Mouse (Mus musculus) left cerebral cortex, postnatal 25 days (tissue): ENCODE measurements around the gene Rusc2. TPM values are rescaled to one million over a fixed set of nuclear protein-coding genes. Genes with fewer than 3 reads are reported as not detected.

ENCODE experiments used
- DNase-seq, 2 experiments: peaks; one replicate each; pipeline ENCODE4 v3.0.0; 2022; ENCODE audit warnings: low spot score in 2 of 2, mixed read lengths in 1 of 2
- intact Hi-C: fragments of 180-260 bp; cut with DNase I; formaldehyde crosslinking; loops from one replicate; pipeline ENCODE4 v1.15.1; 2025
- total RNA-seq, 2 experiments: library from RNA; stranded (reverse); gene quantifications; 2 replicates each; pipeline ENCODE4 v1.2.3; 2021

Rusc2 gene
- total RNA-seq, 2 experiments from 2014 or later = 129 to 138 TPM

GRCm38 (mm10) chr4:43383246-43384082 lies 1.7 kb downstream of the Rusc2 start:
- intact Hi-C loops = loop anchor here (1.0 to 5.0 kb wide), 4 partner anchors 23 to 116 kb away; partner anchors contain the start of gene Atp8b5

GRCm38 (mm10) chr4:43384083-43384460 lies 2.3 kb downstream of the Rusc2 start:
- no peak for DNase-seq
- intact Hi-C loops = loop anchor here (5.0 kb wide), 2 partner anchors 102 to 117 kb away; partner anchors contain the start of gene Atp8b5

More at GRCm38 (mm10) chr4:43383246-43384082, 1.7 kb downstream of the Rusc2 start:
- DNase-seq = peak in 1 of 2 experiments; percentile 40

- intact Hi-C loops = loop anchor here (5.0 kb wide), 2 partner anchors 102 to 117 kb away; partner anchors contain the start of gene Atp8b5
- DNase-seq = no peak
These were observed 2.8 kb downstream of the Rusc2 start for GRCm38 (mm10) chr4:43384541-43384940.

DNA sequence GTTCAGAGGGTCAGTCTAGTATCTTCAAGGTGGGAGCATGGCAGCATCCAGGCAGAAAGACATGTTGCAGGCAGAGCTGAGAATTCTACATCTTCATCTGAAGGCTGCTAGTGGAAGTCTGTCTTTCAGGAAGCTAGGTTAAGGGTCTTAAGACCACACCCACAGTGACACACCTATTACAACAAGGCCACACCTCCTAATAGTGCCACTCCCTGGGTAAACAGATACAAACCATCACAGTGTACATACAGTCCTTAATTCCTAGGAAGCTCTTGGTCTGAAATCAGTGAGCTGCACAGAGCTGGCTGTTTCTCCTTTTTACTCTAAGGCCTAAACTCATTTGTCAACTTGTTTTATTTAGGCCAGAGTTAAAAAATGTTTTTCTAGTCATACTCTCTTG lies 5.2 kb downstream of the Rusc2 start:
- no peak for DNase-seq

GRCm38 (mm10) chr4:43389390-43389789 lies 7.6 kb downstream of the Rusc2 start:
- intact Hi-C loops = no loop called here
- no peak for DNase-seq

More for the DNA sequence above, 5.2 kb downstream of the Rusc2 start:
- intact Hi-C loops = no loop called here

- no peak for DNase-seq
- intact Hi-C loops = no loop called here
These were observed 8.2 kb downstream of the Rusc2 start for GRCm38 (mm10) chr4:43389845-43390440.

GRCm38 (mm10) chr4:43391521-43392050 lies 9.8 kb downstream of the Rusc2 start:
- intact Hi-C loops = no loop called here
- no peak for DNase-seq

DNA sequence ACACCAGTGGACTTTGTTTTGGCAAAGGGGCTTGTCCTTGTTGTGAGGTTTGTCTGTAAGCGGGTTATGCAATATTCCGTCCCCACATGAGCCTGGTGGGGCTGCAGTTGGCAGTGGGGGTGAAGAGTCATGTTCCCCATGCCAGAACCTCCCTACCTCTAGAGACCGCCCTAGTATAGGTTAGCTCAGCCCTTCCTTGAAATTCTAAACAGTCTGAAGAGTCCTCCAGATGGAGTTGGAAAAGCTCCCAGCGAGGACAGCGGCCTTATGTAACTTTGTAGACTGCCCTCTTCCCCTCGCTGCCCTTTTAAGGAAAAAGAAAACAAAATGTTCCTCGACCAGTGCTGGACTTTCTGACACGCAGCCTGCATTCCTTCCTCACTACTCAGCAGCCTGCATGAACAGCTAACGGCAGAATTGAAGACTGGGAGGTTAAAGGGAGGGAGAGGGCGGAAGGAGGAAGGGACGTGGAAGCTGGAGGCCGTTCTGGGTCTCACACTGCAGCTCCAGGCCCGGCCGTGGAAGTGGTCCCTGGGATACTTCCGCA lies 12.6 kb downstream of the Rusc2 start:
- no peak for DNase-seq
- intact Hi-C loops = no loop called here

- intact Hi-C loops = no loop called here
- no peak for DNase-seq
These were observed 13.4 kb downstream of the Rusc2 start for GRCm38 (mm10) chr4:43395147-43395546.

GRCm38 (mm10) chr4:43395836-43396235 lies 14.1 kb downstream of the Rusc2 start:
- intact Hi-C loops = no loop called here
- DNase-seq = no peak

- DNase-seq = no peak
- intact Hi-C loops = no loop called here
These were observed 14.6 kb downstream of the Rusc2 start for GRCm38 (mm10) chr4:43396381-43396780.

DNA sequence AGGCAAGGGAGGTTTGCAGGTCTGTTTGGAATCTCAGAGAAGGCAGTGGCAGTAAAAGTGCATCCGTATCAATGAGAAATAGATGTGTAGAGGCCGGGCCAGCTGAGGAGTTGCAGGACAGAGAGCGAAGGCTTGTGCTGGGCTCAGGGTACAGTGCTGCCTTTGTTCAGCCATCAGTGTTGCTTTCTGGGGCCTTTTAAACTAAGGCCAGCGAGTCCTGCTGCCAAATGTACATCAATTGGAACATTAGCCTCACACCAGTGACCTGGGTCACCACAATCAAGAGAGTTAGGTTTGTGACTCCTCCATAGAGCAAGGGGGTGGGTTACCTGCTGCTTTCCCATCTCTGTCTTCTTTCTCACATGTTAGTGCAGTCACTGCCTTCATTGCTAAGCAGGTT lies 16.2 kb downstream of the Rusc2 start:
- intact Hi-C loops = no loop called here
- DNase-seq = no peak

GRCm38 (mm10) chr4:43398829-43399331 lies 17.1 kb downstream of the Rusc2 start:
- peak in 1 of 2 experiments; percentile 57 for DNase-seq
- intact Hi-C loops = no loop called here

DNA sequence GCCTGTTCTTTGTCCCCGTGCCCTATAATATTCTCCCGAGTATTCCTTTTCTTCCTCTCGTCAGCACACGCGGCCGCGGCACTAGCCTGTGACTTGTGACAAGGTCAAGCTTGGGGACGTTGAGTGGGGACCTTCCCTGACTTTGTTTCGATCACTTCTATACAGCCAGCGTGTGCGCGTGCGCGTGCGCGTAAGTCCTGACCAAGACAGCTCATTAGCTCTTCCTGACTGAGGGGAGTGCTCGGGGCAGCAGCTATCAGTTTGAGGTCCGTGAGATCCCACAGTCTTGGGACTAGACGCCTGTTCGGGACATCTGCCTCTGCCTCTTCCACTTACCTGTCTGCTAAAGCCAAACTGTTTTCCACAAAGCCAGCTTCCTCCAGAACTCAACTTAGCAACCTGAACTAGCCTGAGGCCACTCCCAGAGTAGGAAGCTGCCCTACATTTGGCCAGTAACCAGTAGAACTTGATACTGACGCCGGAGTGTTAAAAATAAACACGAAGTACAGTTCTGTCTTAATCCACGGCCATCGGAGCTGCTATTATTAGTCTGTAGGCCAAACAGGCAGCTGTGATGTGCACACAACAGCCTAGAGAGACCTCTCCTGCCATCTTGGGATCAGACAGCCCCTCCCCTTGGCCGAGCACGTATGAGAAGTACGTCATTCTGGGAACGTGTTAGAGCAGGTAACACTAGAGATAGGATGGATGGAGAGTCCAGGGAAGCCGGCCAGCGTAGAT lies 17.8 kb downstream of the Rusc2 start:
- intact Hi-C loops = no loop called here
- DNase-seq = no peak

GRCm38 (mm10) chr4:43400976-43401375 lies 19.2 kb downstream of the Rusc2 start:
- intact Hi-C loops = no loop called here
- DNase-seq = no peak

- intact Hi-C loops = no loop called here
- DNase-seq = no peak
These were observed 19.7 kb downstream of the Rusc2 start for GRCm38 (mm10) chr4:43401486-43401885.

DNA sequence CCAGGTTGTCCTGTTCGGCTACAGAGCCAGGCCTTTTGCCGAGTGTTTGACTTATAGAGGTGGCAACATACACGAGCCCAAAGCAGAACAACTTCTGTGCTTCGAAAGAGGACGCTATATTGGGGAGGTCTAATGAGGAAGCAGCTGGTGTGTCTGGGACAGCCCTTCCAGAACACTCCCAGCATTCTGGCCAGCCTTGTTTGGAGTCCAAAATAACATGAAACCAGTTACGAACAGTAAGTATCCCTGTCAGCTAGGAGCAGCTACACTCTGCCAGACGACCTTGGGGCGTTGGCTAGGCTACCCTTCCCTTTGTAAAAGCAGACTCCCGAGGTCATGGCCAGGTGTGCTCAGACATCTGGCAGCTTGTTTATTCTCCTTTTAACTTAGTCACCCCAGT lies 20.4 kb downstream of the Rusc2 start:
- intact Hi-C loops = no loop called here
- no peak for DNase-seq

DNA sequence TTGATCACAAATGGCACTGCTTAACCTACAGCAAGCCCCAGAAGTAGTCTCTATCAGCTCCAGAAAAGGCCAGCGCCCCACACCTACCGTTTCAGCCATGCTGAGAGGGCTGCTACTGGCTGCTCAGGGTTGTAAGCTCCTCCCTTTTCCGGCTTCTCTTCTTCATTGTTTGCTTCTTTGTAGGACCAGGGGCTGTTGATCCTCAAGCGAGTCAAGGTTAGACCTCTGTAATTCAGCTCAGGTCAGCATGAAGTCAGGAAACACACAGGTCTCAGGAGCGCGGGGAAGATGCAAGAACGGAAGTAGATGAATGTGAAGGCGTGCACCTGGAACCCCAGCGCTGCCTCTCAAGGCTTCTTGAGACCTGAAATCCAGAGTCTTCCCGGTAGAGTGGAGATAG lies 22.9 kb downstream of the Rusc2 start:
- no peak for DNase-seq
- intact Hi-C loops = no loop called here

DNA sequence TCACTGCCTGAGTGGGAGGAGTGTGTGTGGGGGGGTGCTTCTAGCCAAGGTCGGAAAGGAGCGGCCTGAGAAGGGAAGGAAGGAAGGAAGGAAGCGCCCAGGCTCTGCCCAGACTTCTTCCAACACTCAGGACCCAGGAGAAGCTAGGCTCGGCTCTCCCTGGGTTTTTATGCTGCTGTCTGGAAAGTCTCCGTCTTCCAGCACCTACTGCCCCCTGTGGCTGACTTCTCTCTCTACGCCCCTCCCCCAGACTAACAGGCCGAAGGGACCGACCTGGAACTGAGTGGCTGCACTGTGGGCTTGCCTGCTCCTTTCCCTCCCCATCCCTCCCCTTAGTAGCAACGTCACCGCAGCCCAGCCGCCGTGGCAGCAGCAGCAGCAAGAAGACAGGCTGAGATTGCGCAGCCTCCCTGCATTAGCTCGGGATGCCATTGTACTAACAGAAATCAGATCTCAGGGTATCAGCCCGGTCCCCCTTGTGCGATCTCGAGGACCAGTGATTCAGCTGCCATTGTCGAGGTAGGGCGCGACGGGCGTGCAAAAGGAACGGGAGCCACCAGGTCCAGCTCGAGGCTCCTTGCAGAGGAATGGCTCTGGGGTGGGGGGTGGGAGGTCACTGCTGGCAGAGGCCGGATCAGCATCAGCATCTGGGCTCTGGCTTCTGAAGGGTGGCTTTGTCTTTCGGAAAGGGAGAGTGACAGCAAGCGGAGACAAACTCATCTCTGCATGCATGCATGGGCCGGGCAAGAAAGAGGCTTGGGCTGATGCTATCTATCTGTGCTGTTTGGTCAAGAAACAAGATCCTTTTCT lies 24.6 kb downstream of the Rusc2 start:
- DNase-seq = peak; percentile 71 to 84
- intact Hi-C loops = loop anchor here (2.0 kb wide), 1 partner anchor 24 kb away; no protein-coding TSS in a partner anchor
